ENCODE assay signal across 34 mouse cellular contexts in genomic region chr4:109789347-109790001, GRCm38 (mm10).
A peak's percentile ranks its signal among the peaks of the same experiment; 100 is the strongest.
DNase-seq lines count a peak whose midpoint lies in the region; ATAC-seq and TF ChIP-seq lines count a peak whose summit lies in the region.
"Had no signal": no experiment of that assay in that cellular context is flagged by ENCODE, and none has a peak within 500 bp of the region (broad histone marks: within the 10 kb centered on the region; RNA-seq: fewer than 3 reads in every experiment).

No protein-coding gene starts in this region.

- H3K27ac ChIP-seq in hindbrain, embryonic 13.5 days, result peak overlapping the region; percentile 36; the same call in 1 of the 2 replicates
- no peak overlapping the region for H3K27ac ChIP-seq in hindbrain, embryonic 14.5 days
- peak overlapping the region; percentile 5; the same call in 1 of the 2 replicates for H3K27ac ChIP-seq in forebrain, embryonic 11.5 days (ENCODE audit: low read depth, low read length)
- 0 out of 2 replicates have a peak overlapping the region, but pooled peaks have one; percentile 3 for H3K27ac ChIP-seq in forebrain, embryonic 16.5 days (ENCODE audit: low read length)
- H3K27ac ChIP-seq: embryonic facial prominence, embryonic 13.5 days; heart, embryonic 13.5 days; limb, embryonic 10.5 days; limb, embryonic 15.5 days; liver, embryonic 13.5 days; midbrain, embryonic 15.5 days; neural tube, embryonic 12.5 days; stomach, postnatal 0 days had no signal

- H3K4me1 ChIP-seq in hindbrain, embryonic 13.5 days (replicated peaks), result peaks cover 6% of the 10 kb centered on the region
- peaks cover 5% of the 10 kb centered on the region; the same call in 1 of the 2 replicates for H3K4me1 ChIP-seq in hindbrain, embryonic 14.5 days (replicated peaks; ENCODE audit: control insufficient read depth, insufficient read depth, low read length)
- no peaks in the 10 kb centered on the region; the same call in 1 of the 2 replicates for H3K4me1 ChIP-seq in forebrain, embryonic 11.5 days (replicated peaks; ENCODE audit: control insufficient read depth, insufficient read depth, low read length)
- 0 out of 2 replicates have a peak, but pooled peaks cover 4% of the 10 kb centered on the region for H3K4me1 ChIP-seq in forebrain, embryonic 16.5 days (replicated peaks; ENCODE audit: control insufficient read depth, insufficient read depth, low read length)
- H3K4me1 ChIP-seq: embryonic facial prominence, embryonic 13.5 days; limb, embryonic 15.5 days; midbrain, embryonic 15.5 days had no signal

- H3K4me2 ChIP-seq in hindbrain, embryonic 13.5 days, result no peak overlapping the region
- H3K4me2 ChIP-seq in hindbrain, embryonic 14.5 days (replicated peaks), result no peak overlapping the region
- no peak overlapping the region for H3K4me2 ChIP-seq in forebrain, embryonic 11.5 days (ENCODE audit: low read depth, low read length, severe bottlenecking)
- H3K4me2 ChIP-seq in forebrain, embryonic 16.5 days (ENCODE audit: low read length), result no peak overlapping the region
- H3K4me2 ChIP-seq: embryonic facial prominence, embryonic 13.5 days; heart, embryonic 13.5 days; limb, embryonic 15.5 days; liver, embryonic 13.5 days; midbrain, embryonic 15.5 days; neural tube, embryonic 12.5 days had no signal

- no peak for DNase-seq in hindbrain, embryonic 14.5 days (ENCODE audit: low spot score)
- peak; percentile 76 for DNase-seq in brain, embryonic 14.5 days (ENCODE audit: low read depth)
- DNase-seq in forebrain, embryonic 11.5 days (ENCODE audit: low spot score), result peak; percentile 60
- no peak for DNase-seq in spleen, postnatal 4 days (ENCODE audit: low spot score in 2 of 2)
- DNase-seq in left cerebral cortex, postnatal 14 days (ENCODE audit: low spot score in 2 of 2), result no peak
- DNase-seq: adrenal gland, postnatal 14 days; cerebellum, adult 2 months; cerebellum, postnatal 14 days; gastrocnemius, postnatal 10 days; heart, postnatal 10 days; kidney, adult 11 months; kidney, postnatal 25 days; layer of hippocampus, postnatal 36 days; liver, embryonic 13.5 days; lung, adult 18-20 months; lung, postnatal 4 days; right cerebral cortex, adult 18-20 months; spleen, adult 18-20 months; thymus, adult 2 months; thymus, postnatal 36 days had no signal

- no peaks in the 10 kb centered on the region for H3K27me3 ChIP-seq in hindbrain, embryonic 13.5 days
- H3K27me3 ChIP-seq in hindbrain, embryonic 14.5 days (ENCODE audit: control insufficient read depth, insufficient read depth, low read length), result no peaks in the 10 kb centered on the region
- H3K27me3 ChIP-seq in forebrain, embryonic 11.5 days (ENCODE audit: control insufficient read depth, insufficient read depth, low read length), result no peaks in the 10 kb centered on the region
- H3K27me3 ChIP-seq in forebrain, embryonic 16.5 days (replicated peaks; ENCODE audit: control insufficient read depth, insufficient read depth, low read length), result no peaks in the 10 kb centered on the region
- H3K27me3 ChIP-seq: embryonic facial prominence, embryonic 13.5 days; heart, embryonic 13.5 days; limb, embryonic 15.5 days; liver, embryonic 13.5 days; megakaryocyte, embryonic 14.5 days; midbrain, embryonic 15.5 days; neural tube, embryonic 12.5 days had no signal

- no peak overlapping the region for H3K9ac ChIP-seq in hindbrain, embryonic 13.5 days
- H3K9ac ChIP-seq in hindbrain, embryonic 14.5 days, result no peak overlapping the region
- H3K9ac ChIP-seq in forebrain, embryonic 11.5 days (ENCODE audit: low read length), result no peak overlapping the region
- no peak overlapping the region for H3K9ac ChIP-seq in forebrain, embryonic 16.5 days (replicated peaks; ENCODE audit: low read depth, low read length)
- H3K9ac ChIP-seq: embryonic facial prominence, embryonic 13.5 days; heart, embryonic 13.5 days; limb, embryonic 15.5 days; liver, embryonic 13.5 days; midbrain, embryonic 15.5 days; neural tube, embryonic 12.5 days had no signal

- no peaks in the 10 kb centered on the region for H3K9me3 ChIP-seq in hindbrain, embryonic 13.5 days
- H3K9me3 ChIP-seq in hindbrain, embryonic 14.5 days (ENCODE audit: control insufficient read depth, low read length), result no peaks in the 10 kb centered on the region
- H3K9me3 ChIP-seq in forebrain, embryonic 11.5 days (ENCODE audit: control insufficient read depth, low read length), result no peaks in the 10 kb centered on the region
- H3K9me3 ChIP-seq in forebrain, embryonic 16.5 days (ENCODE audit: control insufficient read depth, low read length), result no peaks in the 10 kb centered on the region
- H3K9me3 ChIP-seq: embryonic facial prominence, embryonic 13.5 days; heart, embryonic 13.5 days; limb, embryonic 10.5 days; limb, embryonic 15.5 days; liver, embryonic 13.5 days; megakaryocyte, embryonic 14.5 days; midbrain, embryonic 15.5 days; neural tube, embryonic 12.5 days had no signal

- TF ChIP-seq CTCF in brain, embryonic 14.5 days (IDR thresholded peaks at IDR 0.05; ENCODE audit: borderline replicate concordance, extremely low read depth, insufficient read depth, insufficient read length), result no peak

- intact Hi-C loops in left cerebral cortex, postnatal 14 days (cut with DNase I), result no loop called here

- no peak for ATAC-seq in hindbrain, embryonic 13.5 days (ENCODE audit: low FRiP score)
- no peak for ATAC-seq in hindbrain, embryonic 14.5 days (ENCODE audit: low FRiP score)
- peak; percentile 80 for ATAC-seq in forebrain, embryonic 11.5 days (replicated peaks; ENCODE audit: low FRiP score)
- peak; percentile 62 for ATAC-seq in forebrain, embryonic 16.5 days
- ATAC-seq: CD4-positive, CD25-positive, alpha-beta regulatory T cell, adult 4 months; inflammation-experienced regulatory T-cells, adult 6 months; lung, postnatal 0 days; midbrain, embryonic 15.5 days had no signal

- H3K4me3 ChIP-seq in hindbrain, embryonic 13.5 days, result no peak overlapping the region
- H3K4me3 ChIP-seq in hindbrain, embryonic 14.5 days (replicated peaks; ENCODE audit: low read length), result no peak overlapping the region
- no peak overlapping the region for H3K4me3 ChIP-seq in forebrain, embryonic 11.5 days (ENCODE audit: low read depth, low read length)
- H3K4me3 ChIP-seq in forebrain, embryonic 16.5 days (replicated peaks; ENCODE audit: low read length), result no peak overlapping the region
- H3K4me3 ChIP-seq: embryonic facial prominence, embryonic 13.5 days; heart, embryonic 13.5 days; limb, embryonic 10.5 days; limb, embryonic 15.5 days; liver, embryonic 13.5 days; megakaryocyte, embryonic 14.5 days; midbrain, embryonic 15.5 days; myocyte; neural tube, embryonic 12.5 days had no signal

- no peaks in the 10 kb centered on the region for H3K36me3 ChIP-seq in hindbrain, embryonic 13.5 days
- H3K36me3 ChIP-seq in hindbrain, embryonic 14.5 days (replicated peaks; ENCODE audit: control insufficient read depth, insufficient read depth), result no peaks in the 10 kb centered on the region
- H3K36me3 ChIP-seq in forebrain, embryonic 11.5 days (ENCODE audit: control insufficient read depth, insufficient read depth, low read length), result no peaks in the 10 kb centered on the region
- no peaks in the 10 kb centered on the region for H3K36me3 ChIP-seq in forebrain, embryonic 16.5 days (ENCODE audit: control insufficient read depth, insufficient read depth)
- H3K36me3 ChIP-seq: embryonic facial prominence, embryonic 13.5 days; heart, embryonic 13.5 days; limb, embryonic 10.5 days; limb, embryonic 15.5 days; liver, embryonic 13.5 days; midbrain, embryonic 15.5 days; neural tube, embryonic 12.5 days had no signal

- 32% methylated on average over 4 of the region's 4 CpGs for WGBS in hindbrain, embryonic 13.5 days
- WGBS in hindbrain, embryonic 14.5 days, result 24% methylated on average over 4 of the region's 4 CpGs
- whole genome bisulfite sequencing in forebrain, embryonic 11.5 days, result 16% methylated on average over 4 of the region's 4 CpGs
- WGBS in forebrain, embryonic 16.5 days, result 18% methylated on average over 4 of the region's 4 CpGs

- TF ChIP-seq POLR2A in brain, embryonic 14.5 days (IDR thresholded peaks at IDR 0.05; ENCODE audit: borderline replicate concordance, extremely low read depth, insufficient read depth, insufficient read length, poor library complexity, severe bottlenecking), result no peak

Comparison
In these comparisons a context has a peak if more than half of its experiments do, and no peak if none do; other contexts are left out.
1. ATAC-seq: peak in forebrain, embryonic 11.5 days (single experiment) and forebrain, embryonic 16.5 days (single experiment); none in hindbrain, embryonic 13.5 days (single experiment) and hindbrain, embryonic 14.5 days (single experiment).
2. DNase-seq: peak in brain, embryonic 14.5 days (single experiment) and forebrain, embryonic 11.5 days (single experiment); none in hindbrain, embryonic 14.5 days (single experiment), spleen, postnatal 4 days (0 of 2) and left cerebral cortex, postnatal 14 days (0 of 2).